Mouse (Mus musculus) intestine, embryonic 15.5 days (tissue): Measurements from ENCODE around the gene Tbc1d22b. TPM values are rescaled to one million over a fixed set of nuclear protein-coding genes. Genes with fewer than 3 reads are reported as not detected.

Experiments
- ATAC-seq: fragments of 200-750 bp; cut with Nextera tagmentation; 2 replicates; pipeline ENCODE4 v1.8.0; 2017; ENCODE audit warnings: moderate TSS enrichment, moderate library complexity
- H3K27ac ChIP-seq: fragments of 300-500 bp; sonication (generic); 2 replicates; pipeline ENCODE4 v1.5.1; 2015; ENCODE audit warnings: mild to moderate bottlenecking, inconsistent platforms
- H3K27me3 ChIP-seq: fragments of 300-500 bp; sonication (generic); replicated peaks from 2 replicates; pipeline ENCODE4 v1.6.1; 2015; ENCODE audit warnings: inconsistent platforms
- H3K36me3 ChIP-seq: fragments of 300-500 bp; sonication (generic); 2 replicates; pipeline ENCODE4 v1.6.1; 2015; ENCODE audit warnings: inconsistent platforms
- H3K4me1 ChIP-seq: fragments of 300-500 bp; sonication (generic); replicated peaks from 2 replicates; pipeline ENCODE4 v1.6.1; 2015; ENCODE audit warnings: inconsistent platforms
- H3K4me2 ChIP-seq: fragments of 300-500 bp; sonication (generic); replicated peaks from 2 replicates; pipeline ENCODE4 v1.6.1; 2015; ENCODE audit warnings: mild to moderate bottlenecking, inconsistent platforms
- H3K4me3 ChIP-seq: fragments of 300-500 bp; sonication (generic); replicated peaks from 2 replicates; pipeline ENCODE4 v1.5.1; 2015; ENCODE audit warnings: inconsistent platforms
- H3K9ac ChIP-seq: fragments of 300-500 bp; sonication (generic); 2 replicates; pipeline ENCODE4 v1.6.1; 2015; ENCODE audit warnings: inconsistent platforms
- H3K9me3 ChIP-seq: fragments of 300-500 bp; sonication (generic); 2 replicates; pipeline ENCODE4 v1.6.1; 2016; ENCODE audit warnings: inconsistent platforms
- WGBS: fragments of 180-500 bp; shearing (Covaris S2); methylation state at CpG from one replicate; pipeline ENCODE4 v1.1.7; 2015; 5-methylcytosine and 5-hydroxymethylcytosine counted together
- polyA plus RNA-seq: library from polyadenylated mRNA; unstranded; fragments of >200 nt; fragmentation: Nextera tagmentation; extraction: Ambion mirVana; gene quantifications from 2 replicates; pipeline ENCODE4 v1.2.1, GENCODE M21; 2015

Gene Tbc1d22b
- polyA plus RNA-seq, 1 experiment from 2014 or later = 13.8 TPM

GRCm38 (mm10) chr17:29545241-29545640 lies 4.3 kb upstream of the Tbc1d22b start:
- H3K27me3 ChIP-seq = no peaks in the 10 kb centered on the region
- H3K36me3 ChIP-seq = no peaks in the 10 kb centered on the region
- 0 out of 2 replicates have a peak, but pooled peaks cover 1% of the 10 kb centered on the region for H3K4me1 ChIP-seq
- no peaks in the 10 kb centered on the region for H3K9me3 ChIP-seq
- no peak overlapping the region for H3K4me2 ChIP-seq
- WGBS = 90% methylated on average over 5 of the region's 5 CpGs
- H3K4me3 ChIP-seq = no peak overlapping the region
- no peak for ATAC-seq
- no peak overlapping the region for H3K27ac ChIP-seq
- H3K9ac ChIP-seq = no peak overlapping the region

DNA sequence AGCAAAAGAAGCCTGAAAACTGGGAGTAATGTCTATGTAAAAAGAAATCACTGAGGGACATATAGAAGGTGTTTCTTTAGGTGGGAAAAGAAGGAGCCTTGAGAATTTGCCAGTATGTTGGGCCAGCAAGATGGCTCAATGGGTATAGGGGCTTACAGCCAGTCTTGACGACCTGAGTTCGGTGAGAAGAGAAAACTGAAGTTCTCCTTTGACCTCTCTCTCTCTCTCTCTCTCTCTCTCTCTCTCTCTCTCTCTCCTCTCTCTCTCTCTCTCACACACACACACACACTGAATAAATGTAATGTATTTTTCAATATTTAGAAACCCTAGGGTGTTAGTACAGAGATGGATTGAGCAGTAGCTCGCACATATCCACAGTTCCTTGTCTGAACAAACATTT lies 1.1 kb upstream of the Tbc1d22b start:
- ATAC-seq = no peak
- Histone ChIP-seq H3K4me3 (no peak overlapping the region), H3K9ac (no peak overlapping the region), H3K27ac (no peak overlapping the region), H3K36me3 (no peaks in the 10 kb centered on the region), H3K4me1 (peaks cover 10% of the 10 kb centered on the region; the same call in 1 of the 2 replicates), H3K4me2 (no peak overlapping the region), H3K9me3 (no peaks in the 10 kb centered on the region), H3K27me3 (no peaks in the 10 kb centered on the region)
- WGBS = 75% methylated on average over 3 of the region's 3 CpGs

GRCm38 (mm10) chr17:29548994-29549393 lies 591 bp upstream of the Tbc1d22b start:
- H3K4me2 ChIP-seq = peak overlapping the region; percentile 95
- H3K4me1 ChIP-seq = peaks cover 10% of the 10 kb centered on the region; the same call in 1 of the 2 replicates
- no peaks in the 10 kb centered on the region for H3K27me3 ChIP-seq
- no peak overlapping the region for H3K9ac ChIP-seq
- no peaks in the 10 kb centered on the region for H3K36me3 ChIP-seq
- WGBS = 42% methylated on average over 8 of the region's 8 CpGs
- ATAC-seq = 0 out of 2 replicates have a peak, but pooled peaks have one; percentile 6
- H3K27ac ChIP-seq = no peak overlapping the region
- H3K9me3 ChIP-seq = no peaks in the 10 kb centered on the region
- peak overlapping the region; percentile 94; the same call in 1 of the 2 replicates for H3K4me3 ChIP-seq

- ATAC-seq = no peak
- Histone ChIP-seq H3K27ac (no peak overlapping the region), H3K9me3 (no peaks in the 10 kb centered on the region), H3K27me3 (no peaks in the 10 kb centered on the region), H3K36me3 (no peaks in the 10 kb centered on the region), H3K4me2 (peak overlapping the region; percentile 95), H3K4me1 (peaks cover 10% of the 10 kb centered on the region; the same call in 1 of the 2 replicates), H3K9ac (peak overlapping the region; percentile 97; the same call in 1 of the 2 replicates), H3K4me3 (peak overlapping the region; percentile 94)
- 44% methylated on average over 6 of the region's 6 CpGs for WGBS
These were observed 1.4 kb downstream of the Tbc1d22b start for GRCm38 (mm10) chr17:29551019-29551418.

GRCm38 (mm10) chr17:29552162-29552732 lies 2.7 kb downstream of the Tbc1d22b start, which contains the start of gene Tmem217:
Tmem217 (minus strand) TSS chr17:29552385.
- Histone ChIP-seq H3K27ac (no peak within 1 kb of the TSS), H3K4me3 (0 out of 2 replicates have a peak within 1 kb of the TSS, but pooled peaks have one; percentile 94), H3K4me2 (peak within 1 kb of the TSS; percentile 95), H3K9me3 (no peaks in the 10 kb centered on the region), H3K27me3 (no peaks in the 10 kb centered on the region), H3K9ac (no peak within 1 kb of the TSS), H3K36me3 (no peaks in the 10 kb centered on the region), H3K4me1 (peaks cover 19% of the 10 kb centered on the region)
- no peak for ATAC-seq
- 88% methylated on average over 5 of the region's 5 CpGs for WGBS

DNA sequence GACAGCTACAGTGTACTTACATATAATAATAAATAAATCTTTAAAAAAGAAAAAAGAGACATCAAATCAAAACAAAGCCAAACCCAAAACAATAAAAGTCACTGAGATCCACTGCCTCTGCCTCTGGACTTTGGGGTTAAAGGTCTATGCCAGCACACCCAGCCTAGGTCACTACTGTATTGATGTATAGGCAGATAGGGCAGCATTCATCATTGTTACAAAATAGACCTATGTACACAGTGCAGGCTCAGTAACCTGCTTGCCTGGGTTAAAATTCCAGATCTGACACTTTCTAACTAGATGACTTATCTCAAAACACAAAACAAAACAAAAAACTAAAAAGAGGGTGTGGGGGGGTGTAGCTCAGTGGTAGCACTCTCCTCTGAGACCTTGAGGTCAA lies 4.6 kb downstream of the Tbc1d22b start:
- Histone ChIP-seq H3K9ac (no peak overlapping the region), H3K9me3 (no peaks in the 10 kb centered on the region), H3K4me1 (peaks cover 24% of the 10 kb centered on the region), H3K27ac (no peak overlapping the region), H3K4me2 (no peak overlapping the region), H3K27me3 (no peaks in the 10 kb centered on the region), H3K4me3 (no peak overlapping the region), H3K36me3 (no peaks in the 10 kb centered on the region)
- ATAC-seq = no peak

- no peaks in the 10 kb centered on the region for H3K36me3 ChIP-seq
- no peak overlapping the region; the same call in 1 of the 2 replicates for H3K4me2 ChIP-seq
- no peak overlapping the region; the same call in 1 of the 2 replicates for H3K9ac ChIP-seq
- H3K27ac ChIP-seq = peak overlapping the region; percentile 78
- H3K27me3 ChIP-seq = no peaks in the 10 kb centered on the region
- 82% methylated on average over 10 of the region's 10 CpGs for WGBS
- no peak overlapping the region for H3K4me3 ChIP-seq
- H3K9me3 ChIP-seq = no peaks in the 10 kb centered on the region
- ATAC-seq = no peak; the same call in 1 of the 2 replicates
- peaks cover 14% of the 10 kb centered on the region for H3K4me1 ChIP-seq
These were observed 6.9 kb downstream of the Tbc1d22b start for GRCm38 (mm10) chr17:29556456-29556855.

DNA sequence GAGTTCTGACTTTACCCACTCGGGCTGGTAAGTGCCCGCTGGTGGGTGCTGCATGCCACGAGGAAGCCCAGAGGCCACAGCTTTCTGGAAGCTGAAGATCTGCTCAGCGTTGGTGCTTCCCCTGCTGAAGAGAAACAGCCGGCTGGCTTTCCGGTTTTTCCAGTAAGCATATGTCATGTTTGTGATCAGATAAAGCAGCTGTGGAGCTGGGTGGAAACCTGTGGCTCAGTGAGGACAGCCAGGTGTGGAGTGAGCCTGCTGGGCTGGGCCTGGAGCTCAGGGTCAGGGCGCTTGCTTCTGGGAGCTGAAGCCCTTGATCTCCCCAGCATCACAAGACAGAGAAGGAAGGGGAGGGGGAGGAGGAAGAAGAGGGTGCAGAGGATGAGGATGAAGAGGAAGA lies 7.3 kb downstream of the Tbc1d22b start:
- Histone ChIP-seq H3K27me3 (no peaks in the 10 kb centered on the region), H3K4me1 (peaks cover 14% of the 10 kb centered on the region), H3K9ac (no peak overlapping the region; the same call in 1 of the 2 replicates), H3K27ac (peak overlapping the region; percentile 78), H3K4me3 (no peak overlapping the region), H3K36me3 (no peaks in the 10 kb centered on the region), H3K9me3 (no peaks in the 10 kb centered on the region), H3K4me2 (no peak overlapping the region; the same call in 1 of the 2 replicates)
- peak; percentile 86 for ATAC-seq
- 40% methylated on average over 7 of the region's 7 CpGs for WGBS

DNA sequence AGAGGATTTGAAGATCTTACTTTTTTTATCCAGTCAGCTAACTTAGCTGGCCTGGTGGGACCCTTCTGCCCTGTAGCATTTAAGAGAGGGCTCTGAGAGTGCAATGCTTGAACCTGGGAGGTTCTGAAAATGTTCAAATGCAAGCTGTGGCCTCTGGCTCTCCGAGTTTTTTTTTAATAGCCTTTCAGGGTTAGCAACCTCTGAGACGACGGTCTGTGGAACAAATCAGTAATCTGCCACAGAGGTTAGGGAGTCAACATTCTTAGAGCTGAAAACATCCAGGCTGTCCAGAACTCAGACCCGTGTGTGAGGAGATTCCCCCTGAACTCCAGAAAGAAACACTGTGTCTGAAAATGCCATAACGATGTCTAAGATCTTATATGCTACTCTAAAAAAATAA lies 8.9 kb downstream of the Tbc1d22b start:
- H3K27me3 ChIP-seq = no peaks in the 10 kb centered on the region
- H3K9ac ChIP-seq = no peak overlapping the region
- 68% methylated on average over 5 of the region's 5 CpGs for WGBS
- H3K4me1 ChIP-seq = peaks cover 14% of the 10 kb centered on the region
- H3K36me3 ChIP-seq = no peaks in the 10 kb centered on the region
- H3K27ac ChIP-seq = no peak overlapping the region
- no peak for ATAC-seq
- no peak overlapping the region for H3K4me2 ChIP-seq
- H3K9me3 ChIP-seq = no peaks in the 10 kb centered on the region
- H3K4me3 ChIP-seq = no peak overlapping the region

- no peak for ATAC-seq
- H3K27me3 ChIP-seq = no peaks in the 10 kb centered on the region
- H3K27ac ChIP-seq = no peak overlapping the region
- peaks cover 8% of the 10 kb centered on the region for H3K36me3 ChIP-seq
- WGBS = 96% methylated on average over 5 of the region's 5 CpGs
- no peaks in the 10 kb centered on the region for H3K9me3 ChIP-seq
- no peak overlapping the region for H3K9ac ChIP-seq
- no peak overlapping the region for H3K4me2 ChIP-seq
- H3K4me1 ChIP-seq = no peaks in the 10 kb centered on the region
- H3K4me3 ChIP-seq = no peak overlapping the region
These were observed 15.9 kb downstream of the Tbc1d22b start for GRCm38 (mm10) chr17:29565521-29565920.

- WGBS = 91% methylated on average over 15 of the region's 15 CpGs
- Histone ChIP-seq H3K4me1 (no peaks in the 10 kb centered on the region), H3K36me3 (peaks cover 13% of the 10 kb centered on the region), H3K4me3 (no peak overlapping the region), H3K9me3 (no peaks in the 10 kb centered on the region), H3K4me2 (no peak overlapping the region), H3K9ac (no peak overlapping the region), H3K27ac (no peak overlapping the region), H3K27me3 (no peaks in the 10 kb centered on the region)
- no peak for ATAC-seq
These were observed 18.9 kb downstream of the Tbc1d22b start for GRCm38 (mm10) chr17:29568435-29568834.

DNA sequence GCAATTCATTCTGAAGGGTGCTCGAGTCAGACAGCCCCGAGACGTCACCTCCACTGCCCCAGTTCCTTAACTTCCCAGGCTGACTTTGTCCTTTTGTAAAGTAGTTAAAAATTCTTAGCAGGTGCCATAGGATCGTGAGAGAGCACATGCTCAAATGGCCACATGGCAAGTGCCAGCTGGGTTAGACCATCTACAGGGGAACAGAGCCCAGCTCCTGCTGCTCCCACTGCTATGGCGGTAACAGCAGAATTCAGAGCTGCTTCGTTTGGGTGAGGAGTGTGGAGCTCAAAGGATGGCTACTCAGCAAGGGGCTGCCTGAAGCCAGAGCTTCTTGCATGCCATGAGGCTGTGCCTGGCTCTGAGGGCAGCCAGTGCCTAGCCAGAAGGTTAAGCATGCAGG lies 20.2 kb downstream of the Tbc1d22b start:
- no peak for ATAC-seq
- H3K4me2 ChIP-seq = no peak overlapping the region
- no peaks in the 10 kb centered on the region for H3K4me1 ChIP-seq
- WGBS = 90% methylated on average over 6 of the region's 6 CpGs
- peaks cover 12% of the 10 kb centered on the region for H3K36me3 ChIP-seq
- no peak overlapping the region for H3K4me3 ChIP-seq
- H3K9ac ChIP-seq = no peak overlapping the region
- no peak overlapping the region for H3K27ac ChIP-seq
- no peaks in the 10 kb centered on the region for H3K27me3 ChIP-seq
- H3K9me3 ChIP-seq = no peaks in the 10 kb centered on the region

DNA sequence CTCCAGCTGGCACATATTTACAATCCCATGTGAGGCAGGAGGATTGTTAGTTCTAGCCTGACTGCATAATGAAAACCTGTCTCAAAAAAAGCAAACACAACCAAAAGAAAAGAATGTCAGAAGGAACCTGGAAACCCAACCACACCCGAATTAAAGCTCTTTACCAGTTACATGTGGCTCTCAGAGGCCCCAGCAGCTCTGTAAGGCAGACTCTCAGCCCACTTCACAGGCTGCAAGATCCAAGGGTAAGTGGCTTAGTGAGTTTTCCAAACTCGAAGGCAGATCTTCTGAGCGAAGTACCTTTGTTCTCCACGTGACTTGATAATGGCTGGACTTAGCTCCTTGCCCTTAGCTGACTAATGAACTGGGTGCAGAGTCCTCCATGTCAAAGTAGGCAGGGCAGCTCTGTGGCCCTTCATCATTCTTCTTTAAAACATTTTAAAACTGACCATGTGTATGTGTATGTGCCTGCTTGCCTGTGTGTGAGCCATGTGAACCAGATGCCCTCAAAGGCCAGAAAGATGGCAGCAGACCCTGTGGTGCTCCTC lies 30.1 kb downstream of the Tbc1d22b start:
- ATAC-seq = peak; percentile 84
- Histone ChIP-seq H3K9me3 (no peaks in the 10 kb centered on the region), H3K27ac (peak overlapping the region; percentile 51), H3K4me2 (no peak overlapping the region), H3K4me3 (no peak overlapping the region), H3K36me3 (peaks cover 8% of the 10 kb centered on the region; the same call in 1 of the 2 replicates), H3K4me1 (0 out of 2 replicates have a peak, but pooled peaks cover 5% of the 10 kb centered on the region), H3K27me3 (no peaks in the 10 kb centered on the region), H3K9ac (no peak overlapping the region)
- 67% methylated on average over 4 of the region's 4 CpGs for WGBS
